Mouse (Mus musculus): ENCODE data around the gene Lrrn3. TPM values are rescaled to one million over a fixed set of nuclear protein-coding genes. Genes with fewer than 3 reads are reported as not detected.

The Lrrn3 gene
- polyA plus RNA-seq (2012; rRNA removed): 33.6 and 41.7 TPM in 2 replicates

DNA sequence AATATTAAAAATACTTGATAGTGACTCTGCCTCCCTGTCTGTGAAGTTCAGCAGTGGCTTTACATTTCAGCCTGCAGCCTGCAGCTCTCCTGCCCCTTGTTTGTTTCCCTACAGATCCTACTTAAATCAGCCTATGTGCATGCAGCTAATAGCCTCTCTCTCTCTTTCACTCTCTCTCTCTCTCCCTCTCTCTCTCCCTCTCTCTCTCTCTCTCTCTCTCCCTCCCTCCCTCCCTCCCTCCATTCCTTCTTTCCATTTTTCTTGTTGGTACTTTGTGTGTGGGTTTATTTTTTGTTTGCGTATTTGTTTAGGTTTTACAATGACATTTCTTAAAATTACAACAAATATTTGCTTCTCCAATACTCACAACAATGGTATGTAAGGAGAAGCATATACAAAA lies at the start of gene Lrrn3:
Gene Lrrn3 (minus strand): TSS at position 101 of the 400 bp plus-strand sequence.
- DNase-seq (ENCODE audit: extremely low spot score in 1 of 2, low spot score in 1 of 2): no peak

- no peak for DNase-seq (ENCODE audit: extremely low spot score in 1 of 2, low spot score in 1 of 2)
Observed at GRCm38 (mm10) chr12:41528410-41528809, 42.2 kb upstream of the Lrrn3 start.

DNA sequence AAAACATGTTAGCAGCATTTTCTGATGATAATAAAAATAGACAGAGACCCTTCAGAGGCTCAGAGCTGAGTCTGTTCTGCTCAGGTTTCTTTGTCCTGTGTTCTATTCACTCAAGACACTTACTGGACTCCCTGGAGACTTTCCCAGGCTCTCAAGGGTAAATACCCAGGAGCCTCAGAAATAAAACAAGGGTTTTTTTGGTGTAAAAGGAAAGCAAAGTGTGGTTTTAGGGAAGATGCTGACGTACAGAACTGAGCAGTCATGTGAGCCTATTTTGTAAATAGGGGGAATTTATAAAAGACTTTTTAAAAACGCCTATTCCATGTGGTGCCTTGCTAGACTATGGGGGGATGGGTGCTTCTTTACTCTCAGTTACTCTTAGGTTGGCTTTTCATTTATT lies 40.5 kb upstream of the Lrrn3 start:
- DNase-seq (ENCODE audit: extremely low spot score in 1 of 2, low spot score in 1 of 2): no peak

DNA sequence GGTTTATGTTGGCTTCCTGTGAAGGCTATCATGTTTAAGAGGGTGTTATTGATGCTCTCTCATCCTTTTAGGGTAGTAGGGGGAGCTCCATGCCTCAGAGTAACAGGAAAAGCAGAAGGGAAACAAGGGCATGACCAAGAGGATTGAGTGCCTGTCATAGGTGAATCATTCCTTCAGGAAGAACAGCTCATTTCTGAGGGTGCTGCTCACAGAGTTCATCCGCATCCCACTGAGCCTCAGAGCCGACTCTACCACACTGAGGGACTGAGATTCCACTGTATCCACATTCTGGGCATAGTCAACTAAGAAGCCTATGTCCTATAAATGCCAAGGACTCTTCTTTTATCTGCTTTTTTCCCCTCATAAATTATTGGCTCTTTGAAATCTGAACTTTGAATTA lies 35.4 kb upstream of the Lrrn3 start:
- no peak for DNase-seq (ENCODE audit: extremely low spot score in 1 of 2, low spot score in 1 of 2)

DNA sequence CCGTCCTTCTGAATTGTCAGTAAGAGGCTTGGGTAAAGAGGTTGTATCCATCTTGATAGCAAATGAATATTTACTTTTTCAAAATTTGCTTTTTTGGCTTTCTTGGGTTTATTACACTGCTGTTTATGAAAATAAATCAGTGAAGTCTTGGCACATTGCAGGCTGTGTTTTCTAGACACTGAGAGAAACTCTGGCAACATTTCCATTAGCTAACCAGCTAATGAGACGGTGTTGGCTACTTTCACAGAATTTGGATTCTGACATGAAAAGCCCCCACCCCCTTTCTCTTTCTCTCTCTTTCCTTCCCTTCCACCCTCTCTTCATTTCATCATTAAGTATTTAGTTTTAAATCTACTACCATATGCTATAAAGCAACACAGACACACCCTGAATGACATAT lies 34.1 kb upstream of the Lrrn3 start:
- no peak for DNase-seq (ENCODE audit: extremely low spot score in 1 of 2, low spot score in 1 of 2)

- DNase-seq (ENCODE audit: extremely low spot score in 1 of 2, low spot score in 1 of 2): no peak
Observed at GRCm38 (mm10) chr12:41518897-41519296, 32.7 kb upstream of the Lrrn3 start.

- DNase-seq (ENCODE audit: extremely low spot score in 1 of 2, low spot score in 1 of 2): peak in 1 of 2 experiments; percentile 38
Observed at GRCm38 (mm10) chr12:41510588-41510987, 24.4 kb upstream of the Lrrn3 start.

DNA sequence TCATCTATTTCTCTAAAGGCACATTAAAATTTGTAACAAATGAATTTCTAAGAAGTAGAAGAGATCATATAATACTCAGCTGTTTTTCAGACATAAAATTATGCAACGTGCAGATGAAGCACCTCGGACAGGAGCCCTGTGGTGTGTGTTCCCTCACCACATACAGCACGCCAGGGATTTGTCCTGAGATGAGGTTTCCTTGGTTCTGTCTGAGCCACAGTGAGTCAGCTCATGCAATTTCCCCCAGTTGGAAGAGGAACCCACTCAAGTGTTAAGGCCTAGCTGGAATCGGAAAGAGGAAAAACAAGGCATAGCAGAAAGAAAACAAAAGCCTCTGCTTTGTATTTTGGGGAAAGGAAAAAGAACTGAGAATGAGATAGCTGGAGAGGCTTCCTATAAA lies 22.4 kb upstream of the Lrrn3 start:
- DNase-seq (ENCODE audit: extremely low spot score in 1 of 2, low spot score in 1 of 2): peak in 1 of 2 experiments; percentile 12

DNA sequence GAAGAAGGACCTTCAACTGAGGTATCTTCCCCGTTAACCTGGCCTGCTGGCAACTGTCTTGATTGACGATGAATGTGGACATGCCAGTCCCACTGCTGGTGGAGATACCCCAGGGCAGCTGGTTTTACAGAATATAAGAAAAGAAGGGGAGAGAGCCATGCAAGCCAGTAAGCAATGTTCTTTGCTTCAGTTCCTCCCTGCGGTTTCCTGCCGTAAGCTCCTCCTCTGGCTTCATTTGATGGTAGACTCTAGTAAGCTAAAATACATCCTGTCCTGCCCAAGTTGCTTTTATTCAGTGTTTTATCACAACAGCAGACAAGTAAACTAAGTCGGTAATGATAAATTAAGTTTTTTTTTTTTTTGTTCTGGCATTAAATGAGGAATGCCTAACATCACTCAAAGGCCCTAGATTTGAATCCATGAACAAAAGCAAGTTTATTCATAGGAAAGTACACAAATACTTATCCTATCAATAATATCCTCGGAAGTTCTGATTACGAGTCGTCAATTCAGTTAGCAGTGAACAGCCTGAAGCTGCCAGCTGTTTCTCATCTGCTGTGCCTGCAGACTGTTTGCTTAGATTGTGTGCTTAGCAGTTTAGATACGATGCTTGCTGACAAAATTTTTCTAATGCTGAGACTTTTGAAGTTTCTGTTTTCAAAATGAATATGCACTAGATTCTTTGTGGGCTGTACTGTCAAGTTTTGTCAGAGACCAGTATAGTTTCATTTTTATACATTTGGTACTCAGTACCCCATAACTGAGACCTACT lies 14.0 kb upstream of the Lrrn3 start:
- no peak for DNase-seq (ENCODE audit: extremely low spot score in 1 of 2, low spot score in 1 of 2)

DNA sequence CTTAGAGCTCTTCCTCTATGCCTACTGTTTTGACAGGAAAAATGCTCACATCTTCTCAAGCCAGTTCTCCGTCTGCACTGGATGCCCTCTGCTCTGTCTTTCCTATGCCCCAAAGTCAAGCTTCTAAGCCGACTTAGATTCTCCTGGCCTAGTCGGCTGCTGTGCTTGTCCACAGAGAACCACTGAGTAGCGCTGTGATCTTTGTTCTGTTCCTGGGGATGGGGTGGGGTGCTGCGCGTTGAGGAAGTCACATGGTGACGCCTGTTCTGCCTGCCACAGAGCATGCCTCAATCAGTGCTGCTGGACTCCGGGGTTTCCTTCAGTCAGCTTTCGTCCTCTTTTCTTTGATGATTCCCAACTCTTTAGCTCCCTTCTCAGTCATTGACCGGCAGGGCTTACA lies 8.4 kb upstream of the Lrrn3 start:
- DNase-seq (ENCODE audit: extremely low spot score in 1 of 2, low spot score in 1 of 2): no peak

- peak in 1 of 2 experiments; percentile 85 for DNase-seq (ENCODE audit: extremely low spot score in 1 of 2, low spot score in 1 of 2)
Observed at GRCm38 (mm10) chr12:41487005-41487404, 774 bp upstream of the Lrrn3 start.

DNA sequence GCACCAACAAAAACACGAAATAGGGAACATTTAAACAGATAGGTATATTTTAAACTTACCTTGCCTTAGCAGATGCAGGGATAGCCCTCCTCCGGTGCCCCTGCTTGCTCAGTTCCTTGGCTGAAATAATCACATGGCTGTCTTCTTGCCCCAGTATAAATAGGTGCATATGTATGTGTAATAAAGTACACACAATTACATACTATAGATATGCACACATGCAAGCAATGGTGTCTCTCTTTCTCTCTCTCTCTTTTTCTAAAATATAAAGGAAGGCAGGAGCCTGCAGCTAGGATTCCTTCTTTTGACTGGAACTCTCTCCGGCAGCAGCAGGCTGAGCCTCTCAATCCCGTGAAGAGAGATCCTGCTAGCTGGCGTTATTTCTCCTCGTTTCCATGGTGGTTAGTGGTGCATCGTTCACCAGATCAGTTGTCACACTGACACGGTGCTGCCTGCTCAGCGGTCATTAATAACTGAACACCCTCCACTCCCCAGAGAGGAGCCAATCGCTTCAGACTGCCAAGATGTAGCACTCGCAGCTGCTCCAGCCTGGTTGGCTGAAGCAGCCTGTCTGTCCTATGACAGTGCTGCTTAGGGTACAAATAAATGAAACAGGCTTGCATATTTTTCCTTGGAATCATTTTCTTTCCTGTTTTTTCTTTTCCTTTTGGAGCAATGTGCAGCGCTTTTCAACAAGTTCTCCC lies 567 bp downstream of the Lrrn3 start:
- peak; percentile 77 to 86 for DNase-seq (ENCODE audit: extremely low spot score in 1 of 2, low spot score in 1 of 2)

- DNase-seq (ENCODE audit: extremely low spot score in 1 of 2, low spot score in 1 of 2): peak; percentile 22 to 78
Observed at GRCm38 (mm10) chr12:41484689-41485511, 1.3 kb downstream of the Lrrn3 start.

GRCm38 (mm10) chr12:41483593-41484451 lies 2.4 kb downstream of the Lrrn3 start:
- DNase-seq (ENCODE audit: extremely low spot score in 1 of 2, low spot score in 1 of 2): peak; percentile 11 to 59

GRCm38 (mm10) chr12:41483091-41483592 lies 3.1 kb downstream of the Lrrn3 start:
- DNase-seq (ENCODE audit: extremely low spot score in 1 of 2, low spot score in 1 of 2): peak; percentile 18 to 32

DNA sequence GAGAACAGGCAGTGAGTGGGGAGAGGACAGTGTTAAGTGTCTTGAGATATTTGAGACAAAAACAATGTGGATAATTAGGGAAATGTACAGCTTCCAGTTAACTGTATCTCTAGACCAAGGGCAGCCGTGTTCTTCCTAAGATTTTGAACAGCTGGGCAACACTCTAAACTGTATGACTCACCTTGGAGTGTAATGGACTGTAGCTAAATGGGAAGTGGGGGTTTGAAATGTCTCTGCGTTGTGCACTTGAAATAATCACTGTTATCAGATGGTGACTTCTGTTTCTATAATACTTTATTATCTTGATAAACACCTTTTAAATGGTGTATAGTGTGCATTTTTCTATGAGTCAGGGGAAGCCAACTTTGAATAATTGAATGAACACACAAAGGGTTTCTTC lies 4.7 kb downstream of the Lrrn3 start:
- DNase-seq (ENCODE audit: extremely low spot score in 1 of 2, low spot score in 1 of 2): no peak

GRCm38 (mm10) chr12:41469096-41469801 lies 17.0 kb downstream of the Lrrn3 start:
- no peak for DNase-seq (ENCODE audit: extremely low spot score in 1 of 2, low spot score in 1 of 2)

DNA sequence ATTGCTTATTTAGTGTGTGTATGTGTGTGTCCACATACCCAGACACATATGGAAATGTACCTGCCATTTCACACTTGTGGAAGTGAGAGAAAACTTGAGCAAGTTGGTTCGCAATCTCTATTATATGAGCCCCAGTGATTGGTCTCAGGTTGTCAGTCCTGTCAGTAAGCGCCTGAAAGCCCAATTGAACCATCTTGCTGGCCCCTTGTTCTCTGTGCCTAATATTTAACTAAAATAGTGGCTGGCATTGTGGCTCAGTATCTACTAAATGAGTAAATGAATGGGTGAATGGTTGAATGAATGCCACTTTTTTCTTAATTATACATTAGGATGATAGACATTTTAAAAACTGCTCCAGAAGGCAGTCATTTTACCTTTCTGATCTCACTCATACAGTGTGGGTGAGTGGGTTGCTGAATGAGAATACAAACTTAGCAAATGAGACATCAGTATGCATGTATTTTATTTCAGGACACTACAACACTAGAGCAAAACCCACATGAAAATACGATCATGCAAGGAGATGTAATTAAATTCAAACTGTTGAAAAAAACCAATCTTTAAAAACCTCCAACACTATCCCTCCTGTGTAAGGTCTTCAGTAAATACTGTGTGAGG lies 17.7 kb downstream of the Lrrn3 start:
- DNase-seq (ENCODE audit: extremely low spot score in 1 of 2, low spot score in 1 of 2): no peak

- DNase-seq (ENCODE audit: extremely low spot score in 1 of 2, low spot score in 1 of 2): no peak
Observed at GRCm38 (mm10) chr12:41438446-41438845, 47.8 kb downstream of the Lrrn3 start.
